Mouse (Mus musculus): ENCODE results near the gene Gm11437.

DNA sequence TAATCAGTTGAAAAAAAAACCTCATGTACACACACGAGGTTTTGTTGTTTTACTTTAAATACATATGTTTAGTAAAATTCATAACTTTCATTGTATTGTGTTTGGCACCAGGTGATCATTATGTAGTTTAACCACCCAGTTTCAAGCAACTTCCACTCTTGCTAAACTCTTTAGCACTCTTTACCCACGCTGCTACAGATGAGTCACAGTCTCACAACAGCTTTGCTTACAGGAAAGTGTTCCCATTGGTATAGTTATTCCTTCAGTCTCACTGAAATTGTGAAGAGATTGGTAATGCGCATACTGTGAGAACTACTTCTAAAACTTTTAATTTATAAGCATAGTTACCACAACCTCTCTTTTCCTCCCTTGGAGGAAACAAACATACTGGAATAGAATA lies 27.5 kb upstream of the Gm11437 start:
- TF ChIP-seq CTCF (IDR thresholded peaks at IDR 0.05; ENCODE audit: extremely low read depth, insufficient read length, insufficient replicate concordance, low read depth, low read length) (no peak), POLR2A (IDR thresholded peaks at IDR 0.05; ENCODE audit: low read depth, low read length) (no peak)

Measured in small intestine, adult 2 months (tissue).